8 mouse cellular contexts compared by ENCODE assay signal in genomic region chr2:106973959-106974639, GRCm38 (mm10). TPM values are rescaled to one million over a fixed set of nuclear protein-coding genes. Genes with fewer than 3 reads are reported as not detected.
DNase-seq lines count a peak whose midpoint lies in the region; ATAC-seq and TF ChIP-seq lines count a peak whose summit lies in the region.

Arl14ep (minus strand) TSS chr2:106974424.

- peak within 1 kb of the TSS; percentile 60 for H3K4me2 ChIP-seq in lung, postnatal 0 days (replicated peaks; ENCODE audit: low read depth, low read length)

- under 1% methylated on average over 36 of the region's 36 CpGs for WGBS in hindbrain, embryonic 10.5 days
- WGBS in lung, postnatal 0 days: under 1% methylated on average over 36 of the region's 36 CpGs

- peaks cover 14% of the 10 kb centered on the region for H3K4me1 ChIP-seq in hindbrain, embryonic 10.5 days (replicated peaks)
- H3K4me1 ChIP-seq in lung, postnatal 0 days (ENCODE audit: insufficient read depth, low read depth, low read length): no peaks in the 10 kb centered on the region

- no peaks in the 10 kb centered on the region for H3K9me3 ChIP-seq in hindbrain, embryonic 10.5 days
- no peaks in the 10 kb centered on the region for H3K9me3 ChIP-seq in lung, postnatal 0 days (ENCODE audit: low read length)

- H3K36me3 ChIP-seq in hindbrain, embryonic 10.5 days: peaks cover 8% of the 10 kb centered on the region; the same call in 1 of the 2 replicates
- H3K36me3 ChIP-seq in lung, postnatal 0 days (ENCODE audit: insufficient read depth, low read length): no peaks in the 10 kb centered on the region

- H3K9ac ChIP-seq in lung, postnatal 0 days (replicated peaks; ENCODE audit: low read depth): peak within 1 kb of the TSS; percentile 88

- no peak for TF ChIP-seq CTCF in lung, postnatal 0 days (IDR thresholded peaks at IDR 0.05)

- no peak for TF ChIP-seq EP300 in lung, postnatal 0 days (IDR thresholded peaks at IDR 0.05)

- peak; percentile 93 for ATAC-seq in frontal cortex, adult (ENCODE audit: low TSS enrichment)
- peak; percentile 99 for ATAC-seq in lung, postnatal 0 days

- peak within 1 kb of the TSS; percentile 94 for H3K4me3 ChIP-seq in hindbrain, embryonic 10.5 days
- peak within 1 kb of the TSS; percentile 83 for H3K4me3 ChIP-seq in lung, postnatal 0 days (ENCODE audit: low read depth, low read length)

- peaks cover 3% of the 10 kb centered on the region; the same call in 1 of the 2 replicates for H3K27me3 ChIP-seq in hindbrain, embryonic 10.5 days (ENCODE audit: insufficient read depth, poor library complexity, severe bottlenecking)
- H3K27me3 ChIP-seq in lung, postnatal 0 days (replicated peaks; ENCODE audit: insufficient read depth, low read length): no peaks in the 10 kb centered on the region

- H3K27ac ChIP-seq in hindbrain, embryonic 10.5 days: peak within 1 kb of the TSS; percentile 97
- peak within 1 kb of the TSS; percentile 57; the same call in 1 of the 2 replicates for H3K27ac ChIP-seq in lung, postnatal 0 days (ENCODE audit: low read length)

- peak; percentile 94 for DNase-seq in MN1 (ENCODE audit: low spot score)
- DNase-seq in cerebellum, adult 9-10 months: peak; percentile 87
- DNase-seq in hindbrain, embryonic 10.5 days (ENCODE audit: low spot score): peak; percentile 88
- peak; percentile 85 for DNase-seq in layer of hippocampus, adult 9-11 months
- DNase-seq in lung, postnatal 0 days (ENCODE audit: low spot score): peak; percentile 96
- peak; percentile 77 for DNase-seq in ovary, postnatal 14 days (ENCODE audit: low spot score)
- peak; percentile 84 for DNase-seq in thymus, postnatal 14 days

RNA-seq across cellular contexts. Expression of gene Arl14ep, which starts in this region (rescaled TPM):
- polyA plus RNA-seq in hindbrain, embryonic 10.5 days (2016; fragmentation: Nextera tagmentation; extraction: Ambion mirVana): 42.1 and 46.6 TPM in 2 replicates
- 20.7 and 21.4 TPM in 2 replicates for polyA plus RNA-seq in lung, postnatal 0 days (2015; fragmentation: Nextera tagmentation; extraction: Ambion mirVana)

Comparison
In these comparisons a context has a peak if more than half of its experiments do, and no peak if none do; other contexts are left out.
1. Peak in every context shown above with its lines: DNase-seq, ATAC-seq, H3K4me3 ChIP-seq and H3K27ac ChIP-seq.